Mouse (Mus musculus): ENCODE data around the gene Polr2a. TPM values are rescaled to one million over a fixed set of nuclear protein-coding genes. Genes with fewer than 3 reads are reported as not detected.
A peak's percentile ranks its signal among the peaks of the same experiment; 100 is the strongest.

The Polr2a gene
- polyA plus RNA-seq, 1 experiment from 2014 or later = 34.5 TPM

- Histone ChIP-seq H3K27me3 (ENCODE audit: poor library complexity, severe bottlenecking) (peaks cover 97% of the 10 kb centered on the region), H3K4me3 (peak overlapping the region; percentile 58), H3K4me1 (peaks cover 71% of the 10 kb centered on the region), H3K36me3 (replicated peaks) (no peaks in the 10 kb centered on the region), H3K9me3 (no peaks in the 10 kb centered on the region), H3K27ac (peak overlapping the region; percentile 95)
- DNase-seq (ENCODE audit: extremely low spot score, low spot score) = no peak
- 26% methylated on average over 12 of the region's 12 CpGs for WGBS
Measured at GRCm38 (mm10) chr11:69799394-69800137, 41.1 kb upstream of the Polr2a start.

- no peaks in the 10 kb centered on the region for H3K9me3 ChIP-seq
- 73% methylated on average over 7 of the region's 7 CpGs for WGBS
- no peak for DNase-seq (ENCODE audit: extremely low spot score, low spot score)
- H3K36me3 ChIP-seq (replicated peaks) = no peaks in the 10 kb centered on the region
- peaks cover 97% of the 10 kb centered on the region for H3K27me3 ChIP-seq (ENCODE audit: poor library complexity, severe bottlenecking)
- no peak overlapping the region for H3K4me3 ChIP-seq
- H3K27ac ChIP-seq = no peak overlapping the region
- H3K4me1 ChIP-seq = peaks cover 59% of the 10 kb centered on the region
Measured at GRCm38 (mm10) chr11:69797924-69798323, 39.5 kb upstream of the Polr2a start.

DNA sequence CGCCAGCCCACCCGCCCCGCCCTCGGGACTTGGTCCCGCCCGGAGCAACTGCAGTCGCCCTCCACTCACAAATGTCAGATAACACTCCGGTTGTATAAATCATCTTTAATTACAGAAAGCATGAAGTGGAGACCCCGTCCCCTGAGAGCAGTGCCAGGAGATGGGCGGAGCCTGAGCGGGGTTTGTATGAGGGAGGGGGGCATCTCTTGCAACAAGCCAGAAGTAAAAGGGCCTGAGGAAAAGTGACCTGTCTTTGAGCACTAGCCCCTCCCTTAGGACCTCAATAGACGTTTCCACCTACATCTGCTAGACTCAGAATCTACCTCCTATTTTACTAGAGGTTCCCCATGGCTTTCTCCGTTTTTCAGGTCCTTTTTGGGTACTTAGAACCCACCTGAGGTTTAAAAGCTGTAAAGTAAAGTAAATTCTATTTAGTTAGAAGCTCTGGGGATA, 37.6 kb upstream of the Polr2a start:
- WGBS = 2% methylated on average over 13 of the region's 13 CpGs
- no peak for DNase-seq (ENCODE audit: extremely low spot score, low spot score)
- Histone ChIP-seq H3K4me3 (peak overlapping the region; percentile 62), H3K9me3 (no peaks in the 10 kb centered on the region), H3K36me3 (replicated peaks) (no peaks in the 10 kb centered on the region), H3K27me3 (ENCODE audit: poor library complexity, severe bottlenecking) (peaks cover 85% of the 10 kb centered on the region), H3K4me1 (peaks cover 40% of the 10 kb centered on the region), H3K27ac (peak overlapping the region; percentile 76)

DNA sequence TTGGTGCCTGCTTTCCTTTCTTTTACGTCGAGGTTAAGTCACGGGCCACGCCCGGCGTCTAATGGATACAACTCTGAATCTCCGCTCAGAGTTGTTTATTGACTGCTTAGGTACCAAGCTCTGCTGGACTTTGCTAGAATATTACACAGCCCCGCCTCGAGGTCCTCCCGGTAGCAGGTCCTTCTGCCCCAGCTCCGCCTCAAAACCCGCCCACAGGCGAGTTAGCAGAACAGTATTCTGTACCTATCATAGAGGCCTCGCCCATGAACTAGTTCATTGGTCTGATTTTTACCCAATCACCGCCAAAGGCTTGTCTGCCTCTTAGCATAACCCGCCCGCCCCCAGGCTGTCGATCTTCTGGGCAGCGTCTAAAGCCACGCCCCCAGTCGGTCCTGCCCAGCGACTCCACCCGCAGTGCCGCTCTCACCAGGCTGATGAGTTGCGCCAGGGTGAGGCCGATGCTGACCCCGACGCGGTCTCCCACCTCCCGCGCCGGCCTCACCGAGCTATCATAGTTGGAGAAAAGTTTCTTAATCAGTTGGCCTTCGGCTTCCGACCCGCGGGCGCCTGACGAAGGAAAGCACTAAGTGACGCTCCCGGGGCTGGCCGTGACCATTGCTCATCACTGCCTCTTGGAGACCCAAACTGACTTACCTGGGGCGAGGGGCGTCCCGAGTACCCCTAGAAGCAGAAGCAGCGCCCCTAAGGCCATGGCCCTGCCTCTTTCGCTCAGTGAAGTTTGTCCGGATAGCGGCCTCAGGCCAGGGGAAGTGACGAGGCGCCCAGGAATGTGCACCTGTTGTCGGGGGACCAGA, 36.9 kb upstream of the Polr2a start, which contains the start of gene Chrnb1:
Gene Chrnb1, minus strand, starts transcription at position 776 of the 815 bp plus-strand sequence.
- DNase-seq (ENCODE audit: extremely low spot score, low spot score) = peak; percentile 91
- Histone ChIP-seq H3K27ac (peak within 1 kb of the TSS; percentile 76), H3K36me3 (replicated peaks) (no peaks in the 10 kb centered on the region), H3K4me1 (peaks cover 34% of the 10 kb centered on the region), H3K27me3 (ENCODE audit: poor library complexity, severe bottlenecking) (peaks cover 78% of the 10 kb centered on the region), H3K9me3 (no peaks in the 10 kb centered on the region), H3K4me3 (peak within 1 kb of the TSS; percentile 62)
- WGBS = 2% methylated on average over 52 of the region's 52 CpGs

DNA sequence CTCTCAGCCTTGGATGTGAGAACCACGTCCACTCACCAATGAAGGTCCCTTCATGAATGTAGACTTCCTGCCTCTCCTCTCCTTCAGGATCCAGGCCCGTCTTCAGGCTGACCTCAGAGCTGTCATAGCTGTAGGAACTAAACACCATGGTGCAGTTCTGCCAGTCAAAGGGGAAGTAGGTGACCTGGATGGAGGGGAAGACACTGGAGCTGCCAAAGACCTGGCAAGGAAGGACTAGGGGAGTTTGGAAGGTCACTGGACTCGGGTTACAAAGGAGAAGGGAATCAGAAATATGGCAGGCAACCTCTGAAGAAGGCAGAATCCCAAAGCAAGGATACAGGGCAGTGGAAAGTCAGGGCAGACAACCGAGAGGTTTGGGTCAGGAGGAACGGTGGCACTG, 35.0 kb upstream of the Polr2a start:
- no peak overlapping the region for H3K4me3 ChIP-seq
- peaks cover 17% of the 10 kb centered on the region for H3K4me1 ChIP-seq
- no peaks in the 10 kb centered on the region for H3K36me3 ChIP-seq (replicated peaks)
- no peak overlapping the region for H3K27ac ChIP-seq
- H3K9me3 ChIP-seq = no peaks in the 10 kb centered on the region
- H3K27me3 ChIP-seq (ENCODE audit: poor library complexity, severe bottlenecking) = peaks cover 59% of the 10 kb centered on the region
- WGBS = 67% methylated on average over 5 of the region's 5 CpGs
- no peak for DNase-seq (ENCODE audit: extremely low spot score, low spot score)

DNA sequence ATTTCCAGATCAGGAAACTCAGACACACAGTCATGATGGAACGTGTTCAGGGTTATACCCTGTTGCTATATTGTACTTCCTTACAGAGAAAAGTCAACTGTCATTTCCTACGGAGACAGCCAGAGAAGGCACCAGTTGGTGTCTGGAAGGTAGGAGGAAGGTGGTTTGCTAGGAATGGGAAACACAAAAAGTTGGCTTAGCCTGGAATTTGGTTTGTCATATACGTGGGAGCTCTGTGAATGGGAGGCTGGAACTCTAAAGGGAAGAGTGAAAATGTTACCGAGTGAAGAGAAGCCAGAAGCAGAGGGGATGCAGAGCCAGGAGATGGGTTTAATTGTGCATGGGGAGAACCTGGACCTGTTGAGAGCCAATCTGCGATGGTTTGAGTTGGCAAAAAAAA, 33.0 kb upstream of the Polr2a start:
- 78% methylated on average over 5 of the region's 5 CpGs for WGBS

DNA sequence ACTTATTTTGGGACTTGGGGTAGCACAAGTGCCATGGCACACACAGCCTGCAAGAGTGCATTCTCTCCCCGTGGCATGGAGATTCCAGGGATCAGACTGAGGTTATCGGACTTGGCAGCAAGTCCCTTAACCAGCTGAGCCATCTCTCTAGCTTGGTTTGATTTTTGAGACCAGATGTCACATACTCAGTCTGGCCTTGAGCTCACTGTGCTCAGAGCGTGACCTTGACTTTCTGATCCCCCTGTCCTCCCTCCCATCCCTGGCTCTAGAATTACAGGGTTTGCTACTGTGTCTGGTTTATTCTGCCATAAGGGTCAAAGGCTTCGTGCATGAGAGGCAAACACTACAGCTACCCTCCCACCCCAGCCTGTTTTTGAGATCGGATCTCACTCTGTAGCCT, 31.0 kb upstream of the Polr2a start:
- Histone ChIP-seq H3K27me3 (ENCODE audit: poor library complexity, severe bottlenecking) (peaks cover 22% of the 10 kb centered on the region), H3K36me3 (replicated peaks) (no peaks in the 10 kb centered on the region), H3K9me3 (no peaks in the 10 kb centered on the region), H3K27ac (no peak overlapping the region), H3K4me1 (peaks cover 4% of the 10 kb centered on the region; the same call in 1 of the 2 replicates), H3K4me3 (no peak overlapping the region)
- DNase-seq (ENCODE audit: extremely low spot score, low spot score) = no peak
- 66% methylated on average over 5 of the region's 5 CpGs for WGBS

More for the DNA sequence above, 33.0 kb upstream of the Polr2a start:
- Histone ChIP-seq H3K27me3 (ENCODE audit: poor library complexity, severe bottlenecking) (peaks cover 39% of the 10 kb centered on the region), H3K4me3 (no peak overlapping the region), H3K4me1 (peaks cover 17% of the 10 kb centered on the region), H3K9me3 (no peaks in the 10 kb centered on the region), H3K36me3 (replicated peaks) (no peaks in the 10 kb centered on the region), H3K27ac (no peak overlapping the region)
- no peak for DNase-seq (ENCODE audit: extremely low spot score, low spot score)

DNA sequence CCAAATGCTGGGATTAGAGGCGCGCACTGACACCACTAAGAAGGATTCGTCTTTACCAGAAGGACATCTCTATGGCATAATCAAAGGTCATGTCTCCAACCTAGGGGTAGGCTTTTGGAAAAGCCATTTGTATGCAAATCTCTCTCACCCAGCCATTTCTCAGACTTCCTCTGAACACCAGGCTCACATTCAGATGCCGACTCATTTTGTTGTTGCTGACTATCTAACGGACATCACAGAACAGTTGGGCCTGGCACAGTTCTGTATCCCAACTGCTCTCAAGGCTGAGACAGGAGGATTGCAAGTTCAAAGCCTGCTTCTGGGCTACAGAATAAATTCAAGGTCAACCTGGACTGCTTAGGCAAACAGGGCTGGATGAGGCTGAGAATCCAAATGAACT, 28.9 kb upstream of the Polr2a start:
- no peak overlapping the region for H3K4me3 ChIP-seq
- H3K27ac ChIP-seq = no peak overlapping the region
- peaks cover 1% of the 10 kb centered on the region; the same call in 1 of the 2 replicates for H3K27me3 ChIP-seq (ENCODE audit: poor library complexity, severe bottlenecking)
- no peak for DNase-seq (ENCODE audit: extremely low spot score, low spot score)
- H3K4me1 ChIP-seq = no peaks in the 10 kb centered on the region
- no peaks in the 10 kb centered on the region for H3K9me3 ChIP-seq
- 90% methylated on average over 5 of the region's 5 CpGs for WGBS
- H3K36me3 ChIP-seq (replicated peaks) = no peaks in the 10 kb centered on the region

DNA sequence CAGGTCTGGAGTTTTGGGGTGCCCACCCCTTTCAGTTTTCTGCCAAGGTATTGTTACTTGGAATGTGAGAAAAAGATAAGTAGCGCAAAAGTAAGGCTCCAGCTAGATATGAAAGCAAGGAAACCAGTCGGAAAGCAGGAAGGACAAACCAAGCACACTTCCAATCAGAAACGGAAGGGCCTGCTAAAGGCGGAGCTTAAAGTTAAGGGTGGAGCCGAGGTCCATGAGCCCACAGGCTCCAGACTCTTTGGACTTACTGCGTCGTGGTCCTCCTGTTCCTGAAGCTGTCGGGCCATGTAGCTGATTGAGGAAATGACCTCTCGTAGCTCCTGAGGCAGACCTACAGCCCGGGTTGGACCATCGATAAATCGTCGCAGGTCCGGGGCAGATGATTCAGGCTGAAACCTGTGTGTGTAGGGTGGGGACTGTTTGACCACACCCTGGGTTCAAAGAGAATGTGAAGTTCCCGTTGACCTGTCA, 26.4 kb upstream of the Polr2a start:
- no peaks in the 10 kb centered on the region for H3K36me3 ChIP-seq (replicated peaks)
- no peaks in the 10 kb centered on the region for H3K9me3 ChIP-seq
- H3K4me1 ChIP-seq = no peaks in the 10 kb centered on the region
- H3K27ac ChIP-seq = no peak overlapping the region
- no peak overlapping the region for H3K4me3 ChIP-seq
- WGBS = 47% methylated on average over 15 of the region's 15 CpGs
- DNase-seq (ENCODE audit: extremely low spot score, low spot score) = peak; percentile 14
- H3K27me3 ChIP-seq (ENCODE audit: poor library complexity, severe bottlenecking) = peaks cover 3% of the 10 kb centered on the region; the same call in 1 of the 2 replicates

DNA sequence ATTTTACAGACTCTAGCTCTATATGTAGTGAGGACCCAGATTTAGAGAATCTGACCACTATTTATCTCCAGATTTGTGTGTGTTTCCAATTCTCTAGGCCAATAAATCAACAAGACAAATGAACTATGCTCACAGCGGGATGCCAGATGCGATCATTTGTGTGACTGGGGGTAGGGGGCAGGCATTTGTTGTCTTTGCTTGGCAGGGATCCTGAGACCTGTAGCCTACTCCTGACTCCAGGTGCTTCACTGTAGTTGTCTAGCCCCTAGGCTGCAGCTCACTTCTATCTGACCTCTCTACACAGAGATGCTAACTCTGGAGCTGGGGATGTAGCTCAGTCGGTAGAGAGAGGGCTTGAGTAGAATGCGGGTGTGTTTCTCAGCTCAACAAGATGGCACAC, 23.4 kb upstream of the Polr2a start:
- Histone ChIP-seq H3K4me1 (peaks cover 25% of the 10 kb centered on the region), H3K27ac (no peak overlapping the region), H3K9me3 (no peaks in the 10 kb centered on the region), H3K36me3 (replicated peaks) (no peaks in the 10 kb centered on the region), H3K4me3 (no peak overlapping the region), H3K27me3 (ENCODE audit: poor library complexity, severe bottlenecking) (peaks cover 33% of the 10 kb centered on the region)
- peak; percentile 13 for DNase-seq (ENCODE audit: extremely low spot score, low spot score)
- 43% methylated on average over 4 of the region's 4 CpGs for WGBS

DNA sequence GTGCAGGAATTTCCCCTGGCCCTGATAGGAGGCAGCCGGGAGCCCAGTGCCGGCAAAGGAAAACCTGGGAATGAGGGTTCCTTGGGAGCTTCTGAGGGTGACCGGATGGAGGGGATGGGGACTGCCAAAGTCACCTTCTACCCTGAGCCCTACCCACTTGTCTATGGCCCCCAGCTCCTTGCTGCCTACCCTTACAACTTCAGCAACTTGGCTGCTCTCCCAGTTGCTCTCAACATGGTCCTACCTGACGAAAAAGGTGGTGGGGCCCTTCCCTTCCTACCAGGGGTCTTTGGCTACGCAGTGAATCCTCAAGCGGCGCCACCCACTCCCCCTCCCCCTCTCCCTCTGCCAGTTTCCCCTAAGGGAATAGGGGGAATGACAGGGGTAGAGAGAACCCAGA, 20.5 kb upstream of the Polr2a start:
- Histone ChIP-seq H3K27ac (no peak overlapping the region), H3K4me1 (peaks cover 31% of the 10 kb centered on the region), H3K36me3 (replicated peaks) (no peaks in the 10 kb centered on the region), H3K27me3 (ENCODE audit: poor library complexity, severe bottlenecking) (peaks cover 51% of the 10 kb centered on the region), H3K4me3 (no peak overlapping the region), H3K9me3 (no peaks in the 10 kb centered on the region)
- DNase-seq (ENCODE audit: extremely low spot score, low spot score) = no peak
- 45% methylated on average over 7 of the region's 7 CpGs for WGBS

GRCm38 (mm10) chr11:69778258-69778982, 20.0 kb upstream of the Polr2a start:
- 0 out of 2 replicates have a peak overlapping the region, but pooled peaks have one; percentile 5 for H3K4me3 ChIP-seq
- no peaks in the 10 kb centered on the region for H3K9me3 ChIP-seq
- no peak for DNase-seq (ENCODE audit: extremely low spot score, low spot score)
- no peaks in the 10 kb centered on the region for H3K36me3 ChIP-seq (replicated peaks)
- 70% methylated on average over 23 of the region's 23 CpGs for WGBS
- H3K27ac ChIP-seq = 0 out of 2 replicates have a peak overlapping the region, but pooled peaks have one; percentile 44
- peaks cover 51% of the 10 kb centered on the region for H3K27me3 ChIP-seq (ENCODE audit: poor library complexity, severe bottlenecking)
- H3K4me1 ChIP-seq = peaks cover 31% of the 10 kb centered on the region

Data from forebrain, embryonic 10.5 days (tissue).